15 mouse cellular contexts compared by ENCODE assay signal in the genomic region with DNA sequence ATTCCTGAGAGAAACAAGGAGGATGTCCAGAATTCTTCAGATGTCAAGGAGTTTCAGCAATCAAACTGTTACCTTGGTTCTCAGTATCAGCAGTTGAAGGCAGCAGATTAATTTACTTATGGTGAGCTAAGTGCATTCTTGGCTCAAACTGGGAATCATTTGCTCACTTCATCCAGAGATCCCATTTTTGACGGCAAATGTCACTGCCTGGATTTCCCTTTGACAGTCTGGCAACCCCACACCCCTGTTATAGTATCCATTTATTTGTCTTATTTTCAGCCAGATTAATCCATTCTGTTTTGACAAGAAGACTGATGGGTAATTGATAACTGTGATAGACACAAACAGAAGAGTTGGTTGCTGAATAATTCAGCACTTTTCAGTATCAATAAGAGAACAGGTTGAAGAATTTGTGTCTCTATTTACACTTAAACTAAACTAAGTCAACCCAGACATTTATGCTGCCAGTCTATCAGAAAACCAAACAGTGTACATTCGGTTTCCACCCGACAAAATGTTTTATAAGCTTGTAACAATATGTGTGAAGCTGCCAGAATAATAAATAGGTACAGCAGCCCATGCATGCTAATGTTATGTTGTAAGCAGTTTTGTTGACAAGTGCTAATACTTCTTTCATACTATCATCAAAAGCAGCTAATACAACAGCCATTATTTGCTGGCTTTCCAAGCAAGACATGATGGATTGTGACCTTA.
"Had no signal": no experiment of that assay in that cellular context is flagged by ENCODE, and none has a peak within 500 bp of the region (broad histone marks: within the 10 kb centered on the region; RNA-seq: fewer than 3 reads in every experiment).

No protein-coding gene starts in this region.

- H3K9me3 ChIP-seq: kidney, embryonic 15.5 days; limb, embryonic 10.5 days; liver, embryonic 15.5 days; midbrain, embryonic 10.5 days; neural tube, embryonic 13.5 days; stomach, embryonic 15.5 days had no signal

- H3K4me3 ChIP-seq: kidney, embryonic 15.5 days; limb, embryonic 10.5 days; liver, embryonic 15.5 days; midbrain, embryonic 10.5 days; neural tube, embryonic 13.5 days; stomach, embryonic 15.5 days had no signal

- H3K27me3 ChIP-seq: kidney, embryonic 15.5 days; liver, embryonic 15.5 days; neural tube, embryonic 13.5 days; stomach, embryonic 15.5 days had no signal

- H3K36me3 ChIP-seq: kidney, embryonic 15.5 days; limb, embryonic 10.5 days; liver, embryonic 15.5 days; midbrain, embryonic 10.5 days; neural tube, embryonic 13.5 days; stomach, embryonic 15.5 days had no signal

- H3K4me2 ChIP-seq: kidney, embryonic 15.5 days; liver, embryonic 11.5 days; liver, embryonic 15.5 days; neural tube, embryonic 13.5 days; stomach, embryonic 15.5 days had no signal

- H3K27ac ChIP-seq: kidney, embryonic 15.5 days; limb, embryonic 10.5 days; liver, embryonic 15.5 days; midbrain, embryonic 10.5 days; neural tube, embryonic 13.5 days; stomach, embryonic 15.5 days had no signal

- ATAC-seq: lung, postnatal 0 days had no signal

- H3K4me1 ChIP-seq: kidney, embryonic 15.5 days; limb, embryonic 10.5 days; liver, embryonic 15.5 days; midbrain, embryonic 10.5 days; neural tube, embryonic 13.5 days; stomach, embryonic 15.5 days had no signal

- DNase-seq: kidney, postnatal 14 days; lung, adult 2 months; lung, postnatal 4 days; midbrain, embryonic 14.5 days; retina, postnatal 1 day; thymus, adult 2 months; thymus, postnatal 36 days had no signal

- H3K9ac ChIP-seq: kidney, embryonic 15.5 days; liver, embryonic 15.5 days; neural tube, embryonic 13.5 days; stomach, embryonic 15.5 days had no signal
